Mouse (Mus musculus): ENCODE data around the gene Gm20388.

GRCm38 (mm10) chr8:121196726-121197668 is 1286.4 kb downstream of the Gm20388 start:
- TF ChIP-seq CTCF (IDR thresholded peaks at IDR 0.05; ENCODE audit: borderline replicate concordance, insufficient read depth, low read depth, low read length) (no peak), POLR2A (IDR thresholded peaks at IDR 0.05; ENCODE audit: borderline replicate concordance, insufficient read depth, low read length) (no peak)
